Mouse (Mus musculus) G1E-ER4 (cell line): Measurements from ENCODE around the gene Trpm7. TPM values are rescaled to one million over a fixed set of nuclear protein-coding genes. Genes with fewer than 3 reads are reported as not detected.

Experiments used
- GATA1 ChIP-seq: IDR thresholded peaks from one replicate; pipeline ENCODE4 v1.8.0; 2012; ENCODE audit warnings: low read length, inconsistent platforms
- polyA plus RNA-seq: library from polyadenylated mRNA; stranded (reverse); fragments of >175 nt; gene quantifications from 2 replicates; pipeline ENCODE4 v1.2.3, GENCODE M21; 2012

The Trpm7 gene
- polyA plus RNA-seq, 1 experiment: 15.3 TPM

GRCm38 (mm10) chr2:126865501-126866199 lies 10.4 kb downstream of the Trpm7 start:
- TF ChIP-seq GATA1: no peak

GRCm38 (mm10) chr2:126865026-126865425 lies 11.0 kb downstream of the Trpm7 start:
- no peak for TF ChIP-seq GATA1

- TF ChIP-seq GATA1: no peak
Observed at GRCm38 (mm10) chr2:126844751-126845150, 31.3 kb downstream of the Trpm7 start.

- TF ChIP-seq GATA1: no peak
Observed at GRCm38 (mm10) chr2:126838848-126839247, 37.2 kb downstream of the Trpm7 start.

GRCm38 (mm10) chr2:126817414-126817813 lies 58.6 kb downstream of the Trpm7 start:
- TF ChIP-seq GATA1: no peak

GRCm38 (mm10) chr2:126816644-126817347 lies 59.2 kb downstream of the Trpm7 start:
- peak; percentile 63 for TF ChIP-seq GATA1

- peak; percentile 62 for TF ChIP-seq GATA1
Observed at GRCm38 (mm10) chr2:126815822-126816221, 60.2 kb downstream of the Trpm7 start.

GRCm38 (mm10) chr2:126801980-126802379 lies 74.0 kb downstream of the Trpm7 start:
- no peak for TF ChIP-seq GATA1

- TF ChIP-seq GATA1: no peak
Observed at GRCm38 (mm10) chr2:126798455-126798854, 77.6 kb downstream of the Trpm7 start.

- TF ChIP-seq GATA1: no peak
Observed at GRCm38 (mm10) chr2:126795708-126796107, 80.3 kb downstream of the Trpm7 start.

GRCm38 (mm10) chr2:126792611-126793010 lies 83.4 kb downstream of the Trpm7 start:
- TF ChIP-seq GATA1: no peak

- no peak for TF ChIP-seq GATA1
Observed at GRCm38 (mm10) chr2:126787721-126788342, 88.2 kb downstream of the Trpm7 start.

- TF ChIP-seq GATA1: no peak
Observed at GRCm38 (mm10) chr2:126783370-126783769, 92.7 kb downstream of the Trpm7 start, which contains the start of gene Usp50. Gene Usp50 (minus strand): TSS chr2:126783470.

GRCm38 (mm10) chr2:126782433-126782832 lies 93.6 kb downstream of the Trpm7 start:
- TF ChIP-seq GATA1: no peak

GRCm38 (mm10) chr2:126781478-126781877 lies 94.6 kb downstream of the Trpm7 start:
- TF ChIP-seq GATA1: no peak

- no peak for TF ChIP-seq GATA1
Observed at GRCm38 (mm10) chr2:126780286-126780685, 95.7 kb downstream of the Trpm7 start.
